Mouse (Mus musculus): ENCODE data around the gene Rps18.

- TF ChIP-seq CTCF (conservative IDR thresholded peaks at IDR 0.05; ENCODE audit: low read length) (no peak), POU5F1 (IDR thresholded peaks at IDR 0.05; ENCODE audit: borderline replicate concordance, low read length) (no peak; the same call in 1 of the 2 replicates), NANOG (IDR thresholded peaks at IDR 0.05; ENCODE audit: borderline replicate concordance, low read length) (no peak)
Measured at GRCm38 (mm10) chr17:33955555-33956214, at the start of gene Rps18, which contains the start of gene Vps52.

Measured in E14TG2a.4 (cell line).